Mouse (Mus musculus): Measurements from ENCODE around the gene Six5.

Six5 gene

DNA sequence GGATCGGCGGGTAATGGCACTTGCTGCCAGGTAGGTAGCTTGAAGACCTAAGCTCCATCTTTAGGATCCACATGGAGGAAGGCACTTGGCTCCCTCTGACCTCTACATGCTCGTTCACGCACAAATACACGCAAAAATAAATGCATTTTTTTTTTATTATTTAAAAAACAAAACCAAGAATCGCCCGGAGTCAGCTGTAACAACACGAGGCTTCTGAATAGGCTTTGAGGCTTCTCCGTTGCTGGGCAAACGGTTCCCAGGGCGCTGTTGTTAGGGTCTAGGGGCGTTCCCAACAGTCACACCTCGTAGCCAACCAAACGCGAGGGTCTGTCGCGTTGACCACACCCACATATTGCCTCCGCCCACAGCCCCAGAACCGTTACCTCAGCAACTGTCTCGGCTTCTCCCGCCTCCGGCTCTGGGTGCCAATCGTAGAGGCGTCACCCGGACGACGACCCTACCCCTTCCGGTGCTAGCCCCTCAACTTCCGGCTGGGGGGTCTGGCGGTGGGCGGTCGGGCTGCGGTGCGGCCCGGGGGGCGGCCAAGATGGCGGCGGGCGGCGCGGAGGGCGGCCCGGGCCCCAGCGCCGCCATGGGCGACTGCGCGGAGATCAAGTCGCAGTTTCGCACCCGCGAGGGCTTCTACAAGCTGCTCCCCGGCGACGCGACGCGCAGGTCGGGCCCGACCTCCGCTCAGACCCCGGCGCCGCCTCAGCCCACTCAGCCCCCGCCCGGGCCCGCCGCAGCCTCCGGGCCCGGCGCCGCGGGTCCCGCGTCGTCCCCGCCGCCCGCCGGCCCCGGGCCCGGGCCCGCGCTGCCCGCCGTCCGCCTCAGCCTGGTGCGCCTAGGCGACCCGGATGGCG is 18.4 kb upstream of the Six5 start, which contains the start of gene Dmwd:
TSS of gene Dmwd (plus strand) at position 505 of the 863 bp plus-strand sequence.
- peak; percentile 93 for DNase-seq

GRCm38 (mm10) chr7:19076586-19076991 is 17.8 kb upstream of the Six5 start:
- no peak for DNase-seq

DNA sequence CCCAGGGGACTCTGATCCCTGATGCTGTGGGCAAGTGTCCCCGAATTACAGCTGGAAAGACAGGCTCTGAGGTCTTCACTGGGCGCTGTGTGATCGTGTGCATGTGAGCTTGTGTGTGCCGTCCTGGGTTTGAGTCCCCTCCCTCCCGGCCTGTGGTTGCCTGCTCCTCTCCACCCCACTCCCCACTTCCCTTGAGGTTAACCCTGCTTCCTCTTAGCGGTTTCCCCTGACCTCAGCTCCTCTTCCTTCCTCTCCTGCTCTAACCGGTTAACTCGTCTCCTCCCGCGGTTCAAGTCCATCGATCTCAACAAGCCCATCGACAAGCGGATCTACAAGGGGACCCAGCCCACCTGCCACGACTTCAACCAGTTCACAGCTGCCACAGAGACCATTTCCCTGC is 16.6 kb upstream of the Six5 start:
- DNase-seq = peak; percentile 49

GRCm38 (mm10) chr7:19078732-19079131 is 15.7 kb upstream of the Six5 start:
- no peak for DNase-seq

DNA sequence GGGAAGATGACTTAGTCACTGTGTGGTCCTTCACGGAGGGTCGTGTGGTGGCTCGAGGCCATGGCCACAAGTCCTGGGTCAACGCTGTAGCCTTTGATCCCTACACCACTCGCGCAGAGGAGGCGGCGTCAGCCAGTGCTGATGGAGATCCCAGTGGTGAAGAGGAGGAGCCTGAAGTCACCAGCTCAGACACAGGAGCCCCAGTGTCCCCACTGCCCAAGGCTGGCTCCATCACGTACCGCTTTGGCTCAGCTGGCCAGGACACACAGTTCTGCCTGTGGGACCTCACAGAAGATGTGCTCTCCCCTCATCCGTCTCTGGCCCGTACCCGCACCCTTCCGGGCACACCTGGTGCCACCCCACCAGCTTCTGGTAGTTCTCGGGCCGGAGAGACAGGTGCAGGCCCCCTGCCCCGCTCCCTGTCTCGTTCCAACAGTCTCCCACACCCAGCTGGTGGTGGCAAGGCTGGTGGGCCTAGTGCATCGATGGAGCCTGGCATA is 13.9 kb upstream of the Six5 start:
- DNase-seq = no peak

DNA sequence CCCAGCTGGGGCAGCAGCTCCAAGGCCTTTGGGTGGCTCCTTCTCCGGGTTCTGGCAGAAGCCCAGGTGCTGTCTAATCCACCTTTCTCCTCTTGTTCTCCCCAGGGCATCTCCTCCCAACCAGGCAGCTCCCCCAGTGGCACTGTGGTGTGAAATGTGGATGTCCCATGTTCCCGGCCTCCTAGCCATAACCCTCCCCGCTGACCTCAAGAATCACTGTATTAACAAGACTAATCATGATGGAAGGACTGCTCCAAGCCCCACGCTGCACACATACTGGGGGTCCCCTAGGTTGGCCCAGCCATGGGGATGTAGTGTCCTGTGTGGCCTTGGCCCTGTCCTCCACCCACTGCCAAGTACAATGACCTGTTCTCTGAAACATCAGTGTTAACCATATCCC is 12.2 kb upstream of the Six5 start:
- no peak for DNase-seq

- peak; percentile 56 for DNase-seq
Measured at GRCm38 (mm10) chr7:19083096-19083495, 11.3 kb upstream of the Six5 start.

- no peak for DNase-seq
Measured at GRCm38 (mm10) chr7:19083701-19084100, 10.7 kb upstream of the Six5 start, which contains the start of gene Dmpk. Dmpk (plus strand) TSS chr7:19083849.

- DNase-seq = no peak
Measured at GRCm38 (mm10) chr7:19084277-19084771, 10.1 kb upstream of the Six5 start.

GRCm38 (mm10) chr7:19084921-19085473 is 9.4 kb upstream of the Six5 start:
- DNase-seq = no peak

DNA sequence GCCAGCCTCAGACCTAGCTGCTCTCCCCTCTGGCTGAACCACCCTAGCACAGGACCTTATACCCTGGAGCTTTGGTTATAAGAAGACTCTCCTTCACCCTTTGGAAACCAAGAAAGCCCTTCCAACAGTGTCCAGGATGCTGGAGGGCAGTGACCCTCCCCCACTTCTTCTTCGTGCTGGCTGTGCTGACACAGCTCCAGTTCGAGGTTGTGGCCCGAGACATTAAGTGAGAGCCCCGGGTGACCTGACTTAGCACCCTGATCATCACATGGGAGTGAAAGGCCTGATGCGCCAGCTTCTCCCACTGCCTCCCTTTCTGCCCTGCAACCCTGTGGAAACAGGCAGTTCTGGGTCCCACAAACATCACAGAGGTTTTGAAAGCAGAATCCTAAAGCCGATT is 8.9 kb upstream of the Six5 start:
- no peak for DNase-seq

- peak; percentile 64 for DNase-seq
Measured at GRCm38 (mm10) chr7:19086042-19086441, 8.4 kb upstream of the Six5 start.

- no peak for DNase-seq
Measured at GRCm38 (mm10) chr7:19086760-19087159, 7.6 kb upstream of the Six5 start.

DNA sequence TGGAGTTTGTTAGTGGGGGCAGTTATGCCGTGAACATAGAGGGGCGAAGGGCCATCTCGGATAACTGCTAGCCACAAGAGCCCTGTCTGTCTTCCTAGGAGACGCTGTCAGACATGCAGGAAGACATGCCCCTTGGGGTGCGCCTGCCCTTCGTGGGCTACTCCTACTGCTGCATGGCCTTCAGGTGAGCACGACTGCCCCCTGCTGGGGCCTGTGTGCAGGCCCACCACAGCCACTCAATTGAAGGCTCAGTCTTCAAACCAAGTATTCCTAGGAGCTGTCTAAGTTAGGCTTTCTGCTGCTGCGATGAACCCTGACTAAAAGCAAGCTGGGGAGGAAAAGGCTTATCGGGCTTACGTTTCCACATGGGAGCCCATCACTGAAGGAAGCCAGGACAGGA is 5.6 kb upstream of the Six5 start:
- DNase-seq = peak; percentile 77

- no peak for DNase-seq
Measured at GRCm38 (mm10) chr7:19091913-19092312, 2.5 kb upstream of the Six5 start.

GRCm38 (mm10) chr7:19092381-19093173 is 1.8 kb upstream of the Six5 start:
- peak; percentile 38 for DNase-seq

DNA sequence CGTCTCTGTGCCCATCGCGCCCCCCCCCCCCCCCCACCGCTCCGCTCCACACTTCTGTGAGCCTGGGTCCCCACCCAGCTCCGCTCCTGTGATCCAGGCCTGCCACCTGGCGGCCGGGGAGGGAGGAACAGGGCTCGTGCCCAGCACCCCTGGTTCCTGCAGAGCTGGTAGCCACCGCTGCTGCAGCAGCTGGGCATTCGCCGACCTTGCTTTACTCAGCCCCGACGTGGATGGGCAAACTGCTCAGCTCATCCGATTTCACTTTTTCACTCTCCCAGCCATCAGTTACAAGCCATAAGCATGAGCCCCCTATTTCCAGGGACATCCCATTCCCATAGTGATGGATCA is 1.2 kb upstream of the Six5 start:
- DNase-seq = peak; percentile 91

- DNase-seq = peak; percentile 97
Measured at GRCm38 (mm10) chr7:19093537-19094385, 633 bp upstream of the Six5 start.

DNA sequence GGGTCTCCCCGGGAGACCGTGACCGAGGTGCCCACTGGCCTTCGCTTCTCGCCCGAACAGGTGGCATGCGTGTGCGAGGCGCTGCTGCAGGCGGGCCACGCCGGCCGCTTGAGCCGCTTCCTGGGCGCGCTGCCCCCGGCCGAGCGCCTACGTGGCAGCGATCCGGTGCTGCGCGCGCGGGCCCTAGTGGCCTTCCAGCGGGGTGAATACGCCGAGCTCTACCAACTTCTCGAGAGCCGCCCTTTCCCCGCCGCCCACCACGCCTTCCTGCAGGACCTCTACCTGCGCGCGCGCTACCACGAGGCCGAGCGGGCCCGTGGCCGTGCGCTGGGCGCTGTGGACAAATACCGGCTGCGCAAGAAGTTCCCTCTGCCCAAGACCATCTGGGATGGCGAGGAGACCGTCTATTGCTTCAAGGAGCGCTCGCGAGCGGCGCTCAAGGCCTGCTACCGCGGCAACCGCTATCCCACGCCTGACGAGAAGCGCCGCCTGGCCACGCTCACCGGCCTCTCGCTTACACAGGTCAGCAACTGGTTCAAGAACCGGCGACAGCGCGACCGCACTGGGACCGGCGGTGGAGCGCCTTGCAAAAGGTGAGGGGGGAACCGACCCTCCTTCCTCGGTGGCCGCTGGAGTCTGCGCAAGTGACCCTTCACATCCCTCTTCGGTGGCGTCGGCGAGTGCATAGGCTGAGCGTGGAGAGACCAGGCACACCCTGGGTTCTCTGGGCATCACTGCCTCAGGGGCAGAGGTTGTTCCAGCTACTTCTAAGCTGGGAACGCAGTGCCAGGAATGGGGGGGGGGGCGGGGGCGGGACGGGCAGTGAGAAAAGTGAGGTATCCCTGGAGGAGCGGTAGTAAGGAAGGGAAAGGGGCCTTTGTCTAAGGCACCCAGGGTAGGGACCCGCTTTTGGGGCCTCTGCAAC is 694 bp downstream of the Six5 start:
- DNase-seq = peak; percentile 51

DNA sequence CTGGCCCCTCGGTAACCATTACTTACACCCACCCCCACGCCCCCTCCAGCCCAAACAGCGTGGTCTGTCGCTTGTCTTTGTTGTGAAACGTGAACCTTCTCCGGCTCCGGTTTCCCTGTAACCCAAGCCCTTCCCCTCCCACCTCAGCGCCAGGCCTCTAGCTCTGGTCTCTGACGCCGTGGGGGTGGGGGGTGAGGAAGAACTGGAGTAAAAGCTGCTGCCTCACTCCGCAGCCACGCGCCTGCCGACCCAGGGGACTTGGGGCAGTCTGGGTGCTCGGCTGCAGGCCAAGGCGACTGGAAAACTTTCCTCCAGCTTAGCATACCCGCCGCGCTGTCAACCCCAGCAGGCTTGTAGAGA is 1.3 kb downstream of the Six5 start:
- DNase-seq = peak; percentile 61

- DNase-seq = no peak
Measured at GRCm38 (mm10) chr7:19096421-19096976, 2.1 kb downstream of the Six5 start.

Data from lung, postnatal 14 days (tissue).